Mouse (Mus musculus) forebrain, embryonic 15.5 days (tissue): ENCODE data around the gene Shox2. TPM values are rescaled to one million over a fixed set of nuclear protein-coding genes. Genes with fewer than 3 reads are reported as not detected.

ENCODE experiments used
- ATAC-seq: fragments of 200-750 bp; cut with Nextera tagmentation; replicated peaks from 2 replicates; pipeline ENCODE4 v1.8.0; 2017; ENCODE audit warnings: mild to moderate bottlenecking, moderate TSS enrichment, moderate library complexity
- H3K27ac ChIP-seq: fragments of 300-500 bp; sonication (generic); replicated peaks from 2 replicates; pipeline ENCODE4 v1.5.1; 2015; ENCODE audit warnings: mild to moderate bottlenecking, inconsistent platforms
- H3K27me3 ChIP-seq: fragments of 300-500 bp; sonication (generic); 2 replicates; pipeline ENCODE4 v1.6.1; 2015; ENCODE audit warnings: inconsistent platforms
- H3K36me3 ChIP-seq: fragments of 300-500 bp; sonication (generic); 2 replicates; pipeline ENCODE4 v1.6.1; 2015; ENCODE audit warnings: mild to moderate bottlenecking, inconsistent platforms
- H3K4me1 ChIP-seq: fragments of 300-500 bp; sonication (generic); 2 replicates; pipeline ENCODE4 v1.6.1; 2015; ENCODE audit warnings: inconsistent platforms
- H3K4me2 ChIP-seq: fragments of 300-500 bp; sonication (generic); replicated peaks from 2 replicates; pipeline ENCODE4 v1.6.1; 2015; ENCODE audit warnings: mild to moderate bottlenecking, inconsistent platforms
- H3K4me3 ChIP-seq: fragments of 300-500 bp; sonication (generic); 2 replicates; pipeline ENCODE4 v1.5.1; 2015; ENCODE audit warnings: mild to moderate bottlenecking, inconsistent platforms
- H3K9ac ChIP-seq: fragments of 300-500 bp; sonication (generic); replicated peaks from 2 replicates; pipeline ENCODE4 v1.6.1; 2015; ENCODE audit warnings: mild to moderate bottlenecking, inconsistent platforms
- H3K9me3 ChIP-seq: fragments of 300-500 bp; sonication (generic); 2 replicates; pipeline ENCODE4 v1.6.1; 2016; ENCODE audit warnings: inconsistent platforms
- WGBS: fragments of 180-500 bp; shearing (Covaris S2); methylation state at CpG from one replicate; pipeline ENCODE4 v1.1.7; 2015; ENCODE audit warnings: mixed read lengths; 5-methylcytosine and 5-hydroxymethylcytosine counted together
- polyA plus RNA-seq: library from polyadenylated mRNA; unstranded; fragments of >200 nt; fragmentation: Nextera tagmentation; extraction: Ambion mirVana; gene quantifications from 2 replicates; pipeline ENCODE4 v1.2.1, GENCODE M21; 2015

Shox2 gene
- polyA plus RNA-seq, 1 experiment from 2014 or later, result 2.7 TPM

DNA sequence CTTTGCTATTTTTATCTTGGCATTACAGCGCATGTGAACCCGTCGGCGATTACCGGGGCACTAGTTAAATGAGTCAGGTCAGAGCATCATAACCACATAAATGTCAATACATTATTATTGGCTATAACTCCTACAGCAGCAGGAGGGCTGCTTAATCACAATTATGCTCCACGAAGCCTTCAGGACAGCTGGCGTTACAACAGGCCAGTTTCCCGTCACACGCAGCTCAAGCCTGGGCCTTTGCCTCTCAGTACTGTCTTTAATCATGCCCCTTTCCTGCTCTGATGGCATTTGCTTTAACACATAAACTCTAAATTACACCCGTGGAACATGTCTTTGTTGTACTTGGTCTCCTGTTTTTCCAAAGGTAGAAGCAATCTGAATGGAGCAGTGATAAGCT, 41.9 kb downstream of the Shox2 start:
- H3K9me3 ChIP-seq, result no peaks in the 10 kb centered on the region
- H3K36me3 ChIP-seq, result no peaks in the 10 kb centered on the region
- no peak overlapping the region for H3K27ac ChIP-seq
- no peak overlapping the region for H3K9ac ChIP-seq
- no peak overlapping the region for H3K4me3 ChIP-seq
- WGBS, result 65% methylated on average over 10 of the region's 10 CpGs
- no peaks in the 10 kb centered on the region for H3K27me3 ChIP-seq
- no peak for ATAC-seq
- H3K4me1 ChIP-seq, result 0 out of 2 replicates have a peak, but pooled peaks cover 6% of the 10 kb centered on the region
- no peak overlapping the region for H3K4me2 ChIP-seq

DNA sequence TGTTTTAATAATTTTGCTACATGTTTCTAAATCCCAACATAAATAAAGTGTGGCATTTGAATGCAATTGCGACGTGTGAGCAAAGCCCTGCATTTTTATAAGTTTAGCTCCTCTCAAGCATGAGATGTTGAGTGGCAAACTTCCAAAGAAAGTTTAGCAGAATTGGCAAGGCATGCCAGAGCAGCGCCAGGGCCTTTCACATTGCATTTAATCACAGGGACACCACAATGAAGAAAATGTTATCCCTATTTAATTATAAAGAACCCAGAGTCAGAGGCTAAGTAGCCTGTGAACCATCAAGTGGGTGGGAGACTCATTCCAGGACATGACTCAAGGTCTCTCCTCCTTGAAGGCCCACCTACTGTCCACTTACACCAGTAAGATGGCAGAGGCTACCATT, 59.1 kb downstream of the Shox2 start:
- ATAC-seq, result no peak
- no peaks in the 10 kb centered on the region for H3K9me3 ChIP-seq
- H3K36me3 ChIP-seq, result no peaks in the 10 kb centered on the region
- no peak overlapping the region for H3K9ac ChIP-seq
- no peak overlapping the region for H3K4me2 ChIP-seq
- H3K4me1 ChIP-seq, result no peaks in the 10 kb centered on the region; the same call in 1 of the 2 replicates
- no peaks in the 10 kb centered on the region for H3K27me3 ChIP-seq
- H3K27ac ChIP-seq, result no peak overlapping the region
- no peak overlapping the region for H3K4me3 ChIP-seq
- 21% methylated on average over 3 of the region's 3 CpGs for WGBS

Other genes with a start within 250 kb of the Shox2 start
- gene Rsrc1, start 381 bp downstream of the Shox2 start, polyA plus RNA-seq, result 27.2 and 27.6 TPM in 2 replicates